Mouse (Mus musculus) CD4-positive naive resting alpha-beta T cell, adult 76 days (primary cell): Measurements from ENCODE around the gene Olfr1029. TPM values are rescaled to one million over a fixed set of nuclear protein-coding genes. Genes with fewer than 3 reads are reported as not detected.

ENCODE experiments used
- total RNA-seq: library from RNA; stranded (reverse); gene quantifications from one replicate; pipeline ENCODE4 v1.2.4, GENCODE M21; 2023

Olfr1029 gene
- not detected for total RNA-seq

DNA sequence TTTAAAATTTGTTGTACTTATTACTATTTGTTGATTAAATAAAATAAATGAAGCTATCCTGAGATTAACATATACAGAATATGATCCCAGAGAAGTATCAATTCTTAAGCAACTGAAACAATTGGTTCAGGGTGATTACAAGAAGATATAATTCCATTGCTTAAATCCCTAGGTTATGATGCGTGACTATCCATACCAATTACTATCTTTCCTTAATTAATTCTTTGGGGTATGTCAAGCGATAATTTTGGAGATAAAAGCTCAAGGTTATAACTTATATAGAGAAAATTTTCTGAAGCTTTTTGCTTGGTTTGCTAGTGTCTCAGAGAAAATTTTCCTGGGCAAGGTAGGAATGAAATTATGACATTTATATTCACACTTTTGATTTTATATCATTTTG, at the start of gene Olfr1029:
TSS of gene Olfr1029 (plus strand) at position 301 of the 400 bp plus-strand sequence.

DNA sequence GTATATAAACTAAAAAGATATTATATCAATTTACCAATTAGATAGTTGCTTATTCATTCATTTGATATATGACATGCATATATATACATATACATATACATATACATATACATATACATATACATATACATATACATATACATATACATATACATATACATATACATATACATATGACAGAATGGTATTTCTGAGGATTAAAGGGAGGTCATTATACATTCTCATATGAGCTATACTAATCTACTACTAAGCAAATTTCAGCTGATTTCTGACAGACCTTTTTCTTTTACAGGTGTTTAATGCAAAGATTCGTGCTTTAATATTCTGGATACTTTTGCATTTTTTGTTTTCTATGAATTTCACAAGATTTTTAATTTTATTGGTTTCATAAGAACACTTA, 23.6 kb upstream of the Olfr1029 start, which contains the start of gene Olfr1028:
TSS of gene Olfr1028 (plus strand) at position 301 of the 400 bp plus-strand sequence.

DNA sequence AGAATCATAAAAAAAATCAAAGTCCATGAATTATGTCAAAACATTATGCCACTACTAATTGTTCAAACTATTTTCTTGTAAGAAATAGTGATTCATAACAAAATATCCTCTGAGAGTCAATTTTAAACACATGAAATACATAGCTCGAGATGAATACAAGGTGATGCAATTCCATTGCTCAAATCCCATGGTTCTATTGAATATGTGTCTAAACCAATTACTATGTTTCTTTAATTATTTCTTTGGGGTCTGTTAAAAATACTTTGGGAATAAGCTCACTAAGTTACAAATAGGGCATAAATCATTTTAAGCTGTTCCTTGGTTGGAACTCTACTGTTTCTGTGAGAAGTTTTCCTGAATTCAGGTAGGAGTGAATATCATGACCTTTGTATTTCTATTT, 5.3 kb downstream of the Olfr1029 start, which contains the start of gene Olfr1030:
TSS of gene Olfr1030 (plus strand) at position 301 of the 400 bp plus-strand sequence.

DNA sequence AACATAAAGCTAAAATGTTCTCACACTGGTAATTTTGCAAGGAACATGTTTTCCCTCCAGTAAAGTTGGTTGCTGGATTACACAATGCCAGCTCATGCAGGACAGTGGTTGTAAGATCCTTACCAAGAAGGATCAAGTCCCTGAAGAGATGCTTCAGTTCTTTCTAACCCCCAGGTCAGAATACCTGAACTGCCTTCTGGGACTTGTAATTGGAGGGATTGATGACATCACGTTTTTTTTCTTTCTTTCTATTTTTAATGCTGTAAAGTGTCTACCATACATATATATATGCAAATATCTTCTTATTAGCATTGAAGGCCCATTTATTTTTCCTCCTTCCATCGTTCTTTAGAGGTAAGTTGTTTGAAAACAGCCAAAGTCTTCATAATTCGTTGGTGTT, 16.3 kb downstream of the Olfr1029 start, which contains the start of gene Olfr1031:
TSS of gene Olfr1031 (plus strand) at position 301 of the 400 bp plus-strand sequence.

DNA sequence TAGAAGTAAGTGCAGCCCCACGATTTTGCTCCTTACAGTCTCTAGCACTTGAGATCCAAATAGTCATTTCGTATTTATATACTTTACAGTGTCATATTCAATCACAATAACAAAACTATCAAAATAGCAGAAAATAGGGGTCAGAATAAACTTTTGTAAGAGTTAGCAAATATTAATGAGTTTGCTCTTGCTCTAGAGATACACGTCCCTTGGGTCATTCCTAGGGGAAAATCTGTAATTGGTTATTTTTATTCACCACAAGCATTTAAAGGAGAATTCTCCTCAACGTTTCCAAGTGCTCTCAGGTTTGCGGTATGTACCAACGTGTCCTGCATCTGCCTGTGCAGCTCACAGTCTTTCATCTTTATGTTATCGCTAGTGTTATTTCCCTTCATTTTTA, 31.5 kb downstream of the Olfr1029 start, which contains the start of gene Olfr1032:
TSS of gene Olfr1032 (plus strand) at position 301 of the 400 bp plus-strand sequence.

DNA sequence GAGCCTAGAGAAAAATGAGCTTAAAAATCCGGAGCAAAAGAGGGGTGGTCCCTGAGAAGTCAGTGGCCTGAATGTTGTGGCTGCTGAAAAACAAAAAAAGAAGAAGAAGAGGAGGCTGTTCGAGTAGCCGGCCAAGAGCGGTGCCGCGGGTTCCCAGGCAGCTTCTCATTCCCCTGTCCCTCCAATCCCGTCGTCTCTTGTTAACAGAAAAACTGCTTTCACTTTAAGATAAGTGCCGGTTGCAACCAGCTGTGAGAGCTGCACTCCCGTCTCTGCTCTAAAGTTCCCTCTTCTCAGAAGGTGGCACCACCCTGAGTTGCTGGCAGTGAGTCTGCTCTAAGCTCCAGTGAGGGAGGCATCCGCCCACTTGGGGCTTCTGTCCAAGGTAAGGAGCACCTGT, 46.7 kb downstream of the Olfr1029 start, which contains the start of gene Olfr1033:
TSS of gene Olfr1033 (plus strand) at position 228 of the 400 bp plus-strand sequence.

Other genes with a start within 250 kb of the Olfr1029 start
- not detected for gene Olfr1012, start 211.1 kb upstream of the Olfr1029 start, total RNA-seq
- gene Olfr1013, start 206.8 kb upstream of the Olfr1029 start, total RNA-seq = not detected
- gene Olfr1014, start 201.2 kb upstream of the Olfr1029 start, total RNA-seq = not detected
- not detected for gene Olfr1015, start 191.9 kb upstream of the Olfr1029 start, total RNA-seq
- gene Olfr1016, start 171.4 kb upstream of the Olfr1029 start, total RNA-seq = not detected
- gene Olfr1018, start 155.4 kb upstream of the Olfr1029 start, total RNA-seq = not detected
- not detected for gene Olfr1019, start 128.4 kb upstream of the Olfr1029 start, total RNA-seq
- not detected for gene Olfr1020, start 126.9 kb upstream of the Olfr1029 start, total RNA-seq
- gene Olfr1022, start 105.3 kb upstream of the Olfr1029 start, total RNA-seq = not detected
- gene Olfr1023, start 88.3 kb upstream of the Olfr1029 start, total RNA-seq = not detected
- gene Olfr1024, start 68.8 kb upstream of the Olfr1029 start, total RNA-seq = not detected
- not detected for gene Olfr1025-ps1, start 58.7 kb upstream of the Olfr1029 start, total RNA-seq
- not detected for gene Olfr1026, start 52.3 kb upstream of the Olfr1029 start, total RNA-seq
- gene Olfr1028, start 23.5 kb upstream of the Olfr1029 start, total RNA-seq = not detected
- gene Olfr1030, start 5.4 kb downstream of the Olfr1029 start, total RNA-seq = not detected
- not detected for gene Olfr1031, start 16.4 kb downstream of the Olfr1029 start, total RNA-seq
- not detected for gene Olfr1032, start 31.6 kb downstream of the Olfr1029 start, total RNA-seq
- not detected for gene Olfr1033, start 46.7 kb downstream of the Olfr1029 start, total RNA-seq
- gene Olfr1034, start 72.0 kb downstream of the Olfr1029 start, total RNA-seq = not detected
- gene Olfr1036, start 100.1 kb downstream of the Olfr1029 start, total RNA-seq = not detected
- gene Olfr1037, start 113.5 kb downstream of the Olfr1029 start, total RNA-seq = not detected
- not detected for gene Olfr1039, start 162.0 kb downstream of the Olfr1029 start, total RNA-seq
- not detected for gene Olfr1040, start 172.8 kb downstream of the Olfr1029 start, total RNA-seq
- gene Olfr1042, start 187.9 kb downstream of the Olfr1029 start, total RNA-seq = not detected
- gene Olfr1043, start 193.6 kb downstream of the Olfr1029 start, total RNA-seq = not detected
- gene Olfr1044, start 203.9 kb downstream of the Olfr1029 start, total RNA-seq = not detected
- gene Olfr52, start 211.8 kb downstream of the Olfr1029 start, total RNA-seq = not detected
- gene Olfr1045, start 229.1 kb downstream of the Olfr1029 start, total RNA-seq = not detected
- gene Olfr1046, start 245.4 kb downstream of the Olfr1029 start, total RNA-seq = not detected